Mouse (Mus musculus): ENCODE measurements around the gene Prkar1a. TPM values are rescaled to one million over a fixed set of nuclear protein-coding genes. Genes with fewer than 3 reads are reported as not detected.

Prkar1a gene
- polyA plus RNA-seq, 1 experiment, result 89.2 TPM

DNA sequence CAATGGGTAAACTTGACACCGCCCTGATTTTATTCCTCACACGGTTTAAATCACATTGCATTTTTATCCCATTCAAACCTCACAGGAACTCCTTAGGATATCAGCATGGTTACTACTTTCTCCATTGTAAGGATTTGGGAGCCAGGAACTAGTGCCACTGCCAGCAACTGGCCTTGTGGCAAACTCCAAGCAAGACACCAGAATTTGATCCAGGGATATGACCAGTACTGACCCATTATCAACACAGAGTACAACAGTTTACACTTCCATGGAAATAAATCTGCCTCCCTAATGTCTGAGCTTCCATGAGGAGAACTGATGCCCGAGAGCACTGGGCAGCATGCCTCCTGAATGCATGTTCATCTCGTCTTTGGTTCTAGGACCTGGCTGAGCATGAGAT is 57.4 kb downstream of the Prkar1a start:
- no peak for TF ChIP-seq GATA1 (IDR thresholded peaks at IDR 0.05; ENCODE audit: low read length)

DNA sequence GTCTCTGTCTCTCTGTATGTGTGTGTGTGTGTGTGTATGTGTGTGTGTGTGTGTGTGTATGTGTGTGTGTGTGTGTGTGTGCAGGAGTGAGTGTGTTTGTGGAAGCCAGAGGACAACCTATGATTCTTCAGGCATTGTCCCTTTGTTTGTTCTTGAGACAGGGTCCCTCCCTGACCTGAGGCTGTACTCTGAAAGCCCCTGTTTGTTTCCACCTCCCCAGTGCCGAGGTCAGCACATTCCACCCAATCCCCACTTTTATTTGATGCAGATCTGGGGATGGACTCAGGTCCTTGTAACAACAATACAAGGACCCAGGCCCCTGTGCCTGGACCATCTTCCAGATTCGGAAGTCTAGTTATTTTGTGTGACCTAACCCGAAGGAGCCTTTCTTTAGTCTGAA is 58.2 kb downstream of the Prkar1a start:
- TF ChIP-seq GATA1 (IDR thresholded peaks at IDR 0.05; ENCODE audit: low read length), result no peak

DNA sequence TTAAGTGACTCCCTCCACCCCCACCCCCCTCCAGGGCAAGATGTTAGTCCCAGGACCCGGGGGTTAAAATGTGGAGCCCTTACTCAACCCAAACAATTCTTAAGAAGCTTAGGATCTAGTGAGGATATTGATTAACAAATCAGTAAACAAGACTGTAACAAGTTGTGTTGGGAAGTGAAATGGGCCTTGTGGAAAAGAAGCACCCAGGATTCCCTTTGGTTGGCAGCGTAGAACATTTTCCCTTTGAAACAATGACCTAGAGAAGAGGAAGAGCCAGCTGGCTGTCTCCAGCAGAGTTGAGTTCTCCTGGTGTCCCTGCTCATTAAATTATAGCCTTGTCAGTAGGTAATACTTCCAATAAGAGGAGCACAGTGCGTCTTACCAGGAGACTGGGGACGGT is 59.6 kb downstream of the Prkar1a start:
- TF ChIP-seq GATA1 (IDR thresholded peaks at IDR 0.05; ENCODE audit: low read length), result no peak

DNA sequence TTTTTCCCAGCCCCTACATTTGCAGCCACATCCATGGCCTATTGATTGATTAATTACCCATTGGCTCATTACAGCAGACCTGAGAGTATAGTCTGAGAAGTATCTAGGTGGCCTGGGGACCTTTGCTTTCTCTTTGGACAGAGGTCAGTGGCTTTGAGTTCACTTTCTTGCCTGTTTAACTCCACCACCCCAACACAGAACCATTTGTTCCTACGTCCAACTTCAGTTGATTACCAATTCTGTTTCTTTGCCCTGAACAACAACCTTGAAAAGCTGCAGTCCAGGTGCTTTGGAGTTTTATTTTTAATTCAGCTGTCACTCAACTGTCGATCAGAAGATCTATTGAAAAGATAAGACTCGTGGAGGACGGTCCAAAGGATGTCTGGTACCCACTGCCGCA is 60.3 kb downstream of the Prkar1a start:
- TF ChIP-seq GATA1 (IDR thresholded peaks at IDR 0.05; ENCODE audit: low read length), result no peak

DNA sequence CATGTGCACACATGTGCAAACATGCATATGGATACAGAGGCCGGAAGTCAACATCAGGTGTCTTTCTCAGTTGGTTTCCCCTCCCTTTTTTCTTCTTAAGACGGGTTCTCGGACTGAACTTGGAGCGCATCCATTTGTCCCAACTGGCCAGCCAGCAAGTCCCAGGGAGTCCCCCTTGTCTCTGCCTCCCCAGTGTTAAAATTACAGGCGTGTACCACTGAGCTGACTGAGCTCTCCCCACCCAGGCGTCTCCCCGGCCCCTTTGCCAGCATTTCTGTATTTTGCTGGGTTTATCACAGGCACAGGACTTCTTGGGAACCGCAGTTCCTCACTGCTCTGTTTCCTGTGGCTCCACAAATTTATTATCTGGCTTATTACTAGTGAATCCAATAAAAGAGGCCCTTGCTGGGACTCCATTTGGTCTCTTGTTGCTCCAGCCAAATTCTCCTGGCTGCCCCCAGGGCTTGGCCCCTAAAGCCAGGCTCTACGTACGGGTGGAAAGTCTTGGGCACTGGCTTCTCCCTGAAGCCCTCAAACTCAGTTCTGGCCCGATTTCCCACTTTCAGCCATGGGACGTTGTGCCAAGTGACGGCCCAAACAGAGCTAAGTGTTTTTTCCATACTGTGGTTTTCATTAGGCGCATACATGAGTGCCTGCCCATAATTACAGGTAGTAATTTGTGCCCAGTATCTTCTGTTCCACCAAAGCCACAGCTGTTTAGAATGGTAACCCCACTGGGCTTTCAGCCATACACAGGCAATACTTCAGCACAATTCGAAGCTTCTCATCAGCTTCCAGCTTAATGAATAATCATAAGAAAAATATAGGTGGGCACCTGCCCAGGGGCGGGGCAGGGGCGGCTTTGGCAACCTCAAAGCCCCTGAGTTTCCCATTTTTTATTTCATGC is 65.4 kb downstream of the Prkar1a start:
- TF ChIP-seq GATA1 (IDR thresholded peaks at IDR 0.05; ENCODE audit: low read length), result no peak

DNA sequence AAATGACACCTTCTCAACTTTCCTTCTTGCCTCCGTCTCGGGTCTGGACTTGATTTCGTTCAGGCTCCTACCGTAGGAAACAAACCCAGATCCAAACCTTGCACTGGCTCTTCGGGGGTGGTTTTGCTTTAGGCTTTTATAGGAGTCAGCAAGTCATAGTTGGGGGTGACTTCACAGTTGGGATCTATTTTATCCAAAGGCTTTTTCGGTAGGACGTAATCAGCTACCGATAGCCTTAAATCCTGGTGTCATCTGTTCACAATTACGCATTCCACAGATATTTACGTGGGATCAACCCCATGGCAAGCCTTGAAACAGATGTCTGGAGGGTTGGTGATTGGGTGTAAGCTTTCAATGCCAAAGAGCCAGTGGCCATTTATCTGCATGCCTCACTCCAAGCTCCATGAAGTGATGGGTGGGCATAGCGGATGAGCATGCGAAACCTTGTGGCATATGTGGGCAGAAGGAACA is 66.1 kb downstream of the Prkar1a start:
- no peak for TF ChIP-seq GATA1 (IDR thresholded peaks at IDR 0.05; ENCODE audit: low read length)

DNA sequence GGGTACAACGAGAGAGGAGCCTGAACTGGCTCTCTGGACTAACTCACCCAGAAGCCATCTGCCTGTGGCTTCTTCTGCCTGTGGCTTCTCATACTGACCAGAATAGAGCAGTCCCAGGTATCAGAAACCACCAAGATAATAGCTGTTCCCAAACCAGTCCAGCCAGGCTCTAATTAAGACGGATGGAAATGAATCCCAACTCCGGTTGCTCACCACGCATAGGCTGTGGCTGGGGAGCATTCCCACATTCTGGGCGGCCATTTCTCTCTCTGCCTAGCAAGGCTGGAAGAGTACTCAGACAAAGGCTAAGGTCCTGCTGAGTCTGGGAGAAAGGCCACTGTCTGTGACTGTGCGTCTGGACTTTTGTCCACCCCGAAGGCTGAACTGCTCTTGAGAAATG is 67.8 kb downstream of the Prkar1a start:
- no peak for TF ChIP-seq GATA1 (IDR thresholded peaks at IDR 0.05; ENCODE audit: low read length)

DNA sequence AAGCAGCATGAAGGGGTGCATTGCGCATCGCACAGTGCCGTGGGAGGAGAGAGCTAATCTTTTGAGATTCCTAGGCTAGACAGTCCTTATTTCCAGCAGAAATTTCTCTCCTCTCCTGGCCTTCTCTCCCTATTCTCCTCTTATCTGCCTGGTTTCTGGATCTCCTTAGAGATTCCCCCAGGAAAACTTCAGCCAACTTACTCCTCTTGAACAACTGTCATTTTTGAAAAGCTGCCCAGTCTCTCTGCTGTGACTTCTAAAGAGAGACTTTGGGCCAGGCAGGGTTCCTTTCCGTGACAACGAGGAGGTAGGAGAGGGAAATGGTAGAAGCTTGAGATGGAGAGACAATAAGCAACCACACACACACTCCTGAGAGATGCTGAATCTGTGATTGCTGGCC is 68.2 kb downstream of the Prkar1a start:
- no peak for TF ChIP-seq GATA1 (IDR thresholded peaks at IDR 0.05; ENCODE audit: low read length)

DNA sequence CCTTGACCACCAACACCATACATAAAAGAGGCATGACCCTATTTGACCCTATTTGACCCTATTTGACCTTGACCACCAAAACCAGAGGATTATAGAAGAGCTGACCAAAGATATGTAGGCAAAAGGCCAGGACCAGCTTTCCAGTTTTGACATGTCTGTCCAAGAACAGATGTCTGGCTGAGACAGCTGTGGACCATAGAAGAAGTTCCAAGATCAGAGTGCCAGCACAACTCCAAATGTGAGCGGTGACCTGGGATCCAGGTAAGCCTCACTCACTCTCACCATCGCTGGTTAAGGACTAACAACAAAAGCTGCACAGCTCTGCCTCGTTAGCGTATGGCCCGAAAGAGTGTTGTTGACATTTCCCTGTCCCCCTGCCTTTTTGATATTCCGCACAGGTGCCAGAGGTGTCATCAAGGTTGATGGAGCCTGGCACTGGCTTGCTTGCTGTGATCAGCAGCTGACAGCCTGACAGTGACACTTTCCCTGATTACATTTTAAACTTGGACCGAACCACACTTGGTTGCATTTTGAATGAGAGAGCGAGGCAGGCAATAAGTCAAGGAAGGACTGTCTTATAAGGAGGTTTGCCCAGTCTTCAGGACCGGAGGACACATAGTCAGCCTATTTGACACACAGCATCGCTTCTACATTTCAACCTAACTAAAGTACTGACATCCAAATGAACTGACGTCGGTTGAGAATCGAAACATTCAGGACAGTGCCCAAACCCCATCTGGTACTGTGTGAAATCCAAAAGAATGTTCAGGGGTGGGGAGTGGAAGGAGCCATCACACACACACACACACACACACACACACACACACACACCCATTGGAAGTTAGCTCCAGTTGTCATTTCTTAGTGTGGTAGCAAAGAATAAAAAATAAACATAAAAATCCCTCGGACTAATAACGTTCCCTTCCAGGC is 69.0 kb downstream of the Prkar1a start:
- TF ChIP-seq GATA1 (IDR thresholded peaks at IDR 0.05; ENCODE audit: low read length), result no peak

Other genes starting within 250 kb of the Prkar1a start
- gene 9930022D16Rik, start 235.5 kb upstream of the Prkar1a start, polyA plus RNA-seq (2012), result not detected in 2 replicates
- gene Amz2, start 223.5 kb upstream of the Prkar1a start, polyA plus RNA-seq (2012), result 7.9 and 9.0 TPM in 2 replicates
- gene Arsg, start 176.0 kb upstream of the Prkar1a start, polyA plus RNA-seq (2012), result 0.45 and 0.98 TPM in 2 replicates
- gene Slc16a6, start 175.8 kb upstream of the Prkar1a start, polyA plus RNA-seq (2012), result 23.7 and 25.4 TPM in 2 replicates
- 17.6 and 23.0 TPM in 2 replicates for gene Wipi1, start 37.4 kb upstream of the Prkar1a start, polyA plus RNA-seq (2012)
- not detected in 2 replicates for gene Fam20a, start 72.9 kb downstream of the Prkar1a start, polyA plus RNA-seq (2012)
- gene 1700012B07Rik, start 178.6 kb downstream of the Prkar1a start, polyA plus RNA-seq (2012), result not detected in 2 replicates